Mouse (Mus musculus) left cerebral cortex, postnatal 14 days (tissue): Measurements from ENCODE around the gene Otud7a. TPM values are rescaled to one million over a fixed set of nuclear protein-coding genes. Genes with fewer than 3 reads are reported as not detected.
"Not testable (repeated sequence)": the region's sequence is repeated elsewhere in the genome, so short reads cannot be mapped to it uniquely, and the experiment has no call there.

ENCODE experiments used
- DNase-seq, 2 experiments: peaks; one replicate each; pipeline ENCODE4 v3.0.0; 2021 to 2022; ENCODE audit warnings: low spot score in 2 of 2, mixed read lengths in 1 of 2
- intact Hi-C: fragments of 180-260 bp; cut with DNase I; formaldehyde crosslinking; loops from one replicate; pipeline ENCODE4 v1.15.1; 2025
- total RNA-seq, 2 experiments: library from RNA; stranded (reverse); gene quantifications; 2 replicates each; pipeline ENCODE4 v1.2.3; 2021

Gene Otud7a
- total RNA-seq, 2 experiments from 2014 or later, result 72.7 to 78.9 TPM

GRCm38 (mm10) chr7:63668951-63669350 lies 224.4 kb downstream of the Otud7a start:
- DNase-seq, result peak; percentile 43 to 69
- intact Hi-C loops, result loop anchor here (5.0 kb wide), 1 partner anchor 322 kb away; no protein-coding TSS in a partner anchor

- intact Hi-C loops, result loop anchor here (5.0 to 10.0 kb wide), 3 partner anchors 224 to 746 kb away; no protein-coding TSS in a partner anchor
- DNase-seq, result not testable (repeated sequence)
These were observed 226.4 kb downstream of the Otud7a start for GRCm38 (mm10) chr7:63670911-63671310.

GRCm38 (mm10) chr7:63671904-63672303 lies 227.4 kb downstream of the Otud7a start:
- intact Hi-C loops, result loop anchor here (5.0 to 10.0 kb wide), 3 partner anchors 225 to 747 kb away; no protein-coding TSS in a partner anchor
- peak; percentile 93 to 98 for DNase-seq

GRCm38 (mm10) chr7:63676631-63677030 lies 232.1 kb downstream of the Otud7a start:
- intact Hi-C loops, result loop anchor here (10.0 kb wide), 1 partner anchor 752 kb away; no protein-coding TSS in a partner anchor
- no peak for DNase-seq

GRCm38 (mm10) chr7:63677149-63677548 lies 232.6 kb downstream of the Otud7a start:
- intact Hi-C loops, result loop anchor here (10.0 kb wide), 1 partner anchor 752 kb away; no protein-coding TSS in a partner anchor

GRCm38 (mm10) chr7:63687056-63687455 lies 242.5 kb downstream of the Otud7a start:
- intact Hi-C loops, result no loop called here

More at GRCm38 (mm10) chr7:63677149-63677548, 232.6 kb downstream of the Otud7a start:
- DNase-seq, result no peak

GRCm38 (mm10) chr7:63697921-63698320 lies 253.4 kb downstream of the Otud7a start:
- intact Hi-C loops, result no loop called here
- peak in 1 of 2 experiments; percentile 23 for DNase-seq

More at GRCm38 (mm10) chr7:63687056-63687455, 242.5 kb downstream of the Otud7a start:
- no peak for DNase-seq

- intact Hi-C loops, result no loop called here
- DNase-seq, result peak; percentile 23 to 50
These were observed 273.4 kb downstream of the Otud7a start for GRCm38 (mm10) chr7:63717903-63718302.

GRCm38 (mm10) chr7:63719183-63719944 lies 274.8 kb downstream of the Otud7a start:
- DNase-seq, result no peak
- intact Hi-C loops, result no loop called here

- intact Hi-C loops, result no loop called here
- no peak for DNase-seq
These were observed 276.1 kb downstream of the Otud7a start for GRCm38 (mm10) chr7:63720682-63721081.

- DNase-seq, result no peak
- intact Hi-C loops, result no loop called here
These were observed 280.6 kb downstream of the Otud7a start for GRCm38 (mm10) chr7:63725040-63725729.

- no peak for DNase-seq
- intact Hi-C loops, result loop anchor here (10.0 kb wide), 1 partner anchor 805 kb away; no protein-coding TSS in a partner anchor
These were observed 285.1 kb downstream of the Otud7a start for GRCm38 (mm10) chr7:63729605-63730004.

GRCm38 (mm10) chr7:63730012-63730411 lies 285.5 kb downstream of the Otud7a start:
- intact Hi-C loops, result loop anchor here (10.0 kb wide), 1 partner anchor 805 kb away; no protein-coding TSS in a partner anchor
- no peak for DNase-seq

- intact Hi-C loops, result loop anchor here (5.0 to 10.0 kb wide), 2 partner anchors 415 to 813 kb away; no protein-coding TSS in a partner anchor
- peak in 1 of 2 experiments; percentile 49 for DNase-seq
These were observed 293.2 kb downstream of the Otud7a start for GRCm38 (mm10) chr7:63737725-63738124.

GRCm38 (mm10) chr7:63738142-63738541 lies 293.6 kb downstream of the Otud7a start:
- intact Hi-C loops, result loop anchor here (5.0 to 10.0 kb wide), 2 partner anchors 416 to 813 kb away; no protein-coding TSS in a partner anchor
- DNase-seq, result no peak

- DNase-seq, result no peak
- intact Hi-C loops, result no loop called here
These were observed 298.6 kb downstream of the Otud7a start for GRCm38 (mm10) chr7:63743116-63743515.

GRCm38 (mm10) chr7:63752081-63752480 lies 307.5 kb downstream of the Otud7a start:
- intact Hi-C loops, result loop anchor here (2.0 to 10.0 kb wide), 3 partner anchors 185 to 573 kb away; no protein-coding TSS in a partner anchor
- DNase-seq, result peak in 1 of 2 experiments; percentile 40

GRCm38 (mm10) chr7:63753274-63753751 lies 308.8 kb downstream of the Otud7a start:
- peak; percentile 57 to 90 for DNase-seq
- intact Hi-C loops, result loop anchor here (2.0 to 10.0 kb wide), 3 partner anchors 183 to 571 kb away; no protein-coding TSS in a partner anchor
